Mouse (Mus musculus): ENCODE results near the gene Rad51. TPM values are rescaled to one million over a fixed set of nuclear protein-coding genes. Genes with fewer than 3 reads are reported as not detected.
A peak's percentile ranks its signal among the peaks of the same experiment; 100 is the strongest.

The Rad51 gene
- total and polyA plus RNA-seq, 3 experiments = 18.6 to 87.5 (median 45.0) TPM

GRCm38 (mm10) chr2:119163999-119164398 lies 51.4 kb downstream of the Rad51 start:
- H3K9me3 ChIP-seq (replicated peaks; ENCODE audit: low read length) = peaks cover 8% of the 10 kb centered on the region
- H3K36me3 ChIP-seq (replicated peaks in 1 of 2; ENCODE audit: control insufficient read depth in 1 of 2, insufficient read depth in 1 of 2, low read length in 1 of 2) = no peaks in the 10 kb centered on the region
- no peak overlapping the region for H3K9ac ChIP-seq (ENCODE audit: insufficient read depth, low read depth)
- H3K4me2 ChIP-seq (ENCODE audit: insufficient read depth, low read depth, poor library complexity, severe bottlenecking) = no peak overlapping the region
- H3K27ac ChIP-seq (ENCODE audit: insufficient read depth, low read depth) = no peak overlapping the region
- DNase-seq (ENCODE audit: extremely low read depth) = no peak
- in situ Hi-C loops (cut with MboI; ENCODE audit: low pct_ligation_motif_present, low pct_unique_long_range_greater_than_20kb, low sequenced_read_pairs) = no loop called here
- H3K4me3 ChIP-seq (replicated peaks in 1 of 3; ENCODE audit: low read depth in 2 of 3, low read length in 2 of 3, poor library complexity in 1 of 3) = no peak overlapping the region
- no peaks in the 10 kb centered on the region for H3K79me2 ChIP-seq (replicated peaks; ENCODE audit: control insufficient read depth, extremely low read depth, insufficient read depth, poor library complexity, severe bottlenecking)
- TF ChIP-seq MAFK (IDR thresholded peaks at IDR 0.05; ENCODE audit: insufficient replicate concordance, low read length) = no peak
- no peak for TF ChIP-seq ELF1 (IDR thresholded peaks at IDR 0.05; ENCODE audit: low read depth, low read length)
- TF ChIP-seq IRF4 (IDR thresholded peaks at IDR 0.05; ENCODE audit: low read depth, low read length) = peak; percentile 71
- TF ChIP-seq ZMIZ1 (IDR thresholded peaks at IDR 0.05; ENCODE audit: low read depth, low read length) = no peak
- TF ChIP-seq EP300 (IDR thresholded peaks at IDR 0.05; ENCODE audit: low read length) = peak; percentile 56; the same call in 1 of the 2 replicates
- no peak for TF ChIP-seq KAT2A (IDR thresholded peaks at IDR 0.05; ENCODE audit: insufficient replicate concordance, low read length)
- TF ChIP-seq SIN3A (IDR thresholded peaks at IDR 0.05; ENCODE audit: low read length) = no peak
- H3K4me1 ChIP-seq (ENCODE audit: control insufficient read depth in 1 of 2, insufficient read depth in 2 of 2) = peaks cover 5 to 26% of the 10 kb centered on the region in 2 experiments; a peak in 2 of 4 replicates
- peaks cover 21% of the 10 kb centered on the region for H3K27me3 ChIP-seq (replicated peaks)
- dilution Hi-C loops (cut with MboI; ENCODE audit: extremely low pct_ligation_motif_present, extremely low pct_unique_long_range_greater_than_20kb, low sequenced_read_pairs) = no loop called here

- Histone ChIP-seq H3K4me3 (replicated peaks in 1 of 3; ENCODE audit: low read depth in 2 of 3, low read length in 2 of 3, poor library complexity in 1 of 3) (no peak overlapping the region), H3K4me2 (ENCODE audit: insufficient read depth, low read depth, poor library complexity, severe bottlenecking) (no peak overlapping the region), H3K9ac (ENCODE audit: insufficient read depth, low read depth) (no peak overlapping the region), H3K4me1 (ENCODE audit: control insufficient read depth in 1 of 2, insufficient read depth in 2 of 2) (peaks cover 8 to 40% of the 10 kb centered on the region in 2 experiments), H3K9me3 (replicated peaks; ENCODE audit: low read length) (peaks cover 8% of the 10 kb centered on the region), H3K27me3 (replicated peaks) (peaks cover 13% of the 10 kb centered on the region), H3K36me3 (replicated peaks in 1 of 2; ENCODE audit: control insufficient read depth in 1 of 2, insufficient read depth in 1 of 2, low read length in 1 of 2) (no peaks in the 10 kb centered on the region), H3K79me2 (replicated peaks; ENCODE audit: control insufficient read depth, extremely low read depth, insufficient read depth, poor library complexity, severe bottlenecking) (no peaks in the 10 kb centered on the region), H3K27ac (ENCODE audit: insufficient read depth, low read depth) (no peak overlapping the region)
- dilution Hi-C loops (cut with MboI; ENCODE audit: extremely low pct_ligation_motif_present, extremely low pct_unique_long_range_greater_than_20kb, low sequenced_read_pairs) (no loop called here), in situ Hi-C loops (cut with MboI; ENCODE audit: low pct_ligation_motif_present, low pct_unique_long_range_greater_than_20kb, low sequenced_read_pairs) (no loop called here)
- no peak for DNase-seq (ENCODE audit: extremely low read depth)
- no peak for TF ChIP-seq CHD2 (IDR thresholded peaks at IDR 0.05; ENCODE audit: low read length)
- no peak for TF ChIP-seq HCFC1 (IDR thresholded peaks at IDR 0.05; ENCODE audit: low read depth, low read length)
- TF ChIP-seq UBTF (IDR thresholded peaks at IDR 0.05; ENCODE audit: low read depth, low read length) = no peak
- peak; percentile 32 for TF ChIP-seq SMC3 (IDR thresholded peaks at IDR 0.05; ENCODE audit: low read depth, low read length)
- TF ChIP-seq CTCF (conservative IDR thresholded peaks at IDR 0.05 in 1 of 2, IDR thresholded peaks at IDR 0.05 in 1 of 2; ENCODE audit: low read depth in 2 of 2, low read length in 2 of 2) = peak in 1 of 2 experiments; percentile 47; a peak in 2 of 4 replicates
- peak; percentile 14 for TF ChIP-seq RAD21 (IDR thresholded peaks at IDR 0.05; ENCODE audit: low read depth, low read length)
- TF ChIP-seq TCF12 (IDR thresholded peaks at IDR 0.05; ENCODE audit: low read depth, low read length) = no peak
- no peak for TF ChIP-seq NELFE (IDR thresholded peaks at IDR 0.05; ENCODE audit: low read depth, low read length)
These were observed 52.8 kb downstream of the Rad51 start for GRCm38 (mm10) chr2:119165401-119165800.

All from CH12.LX (cell line).